Mouse (Mus musculus) gastrocnemius, postnatal 14 days (tissue): ENCODE measurements around the gene Samhd1. TPM values are rescaled to one million over a fixed set of nuclear protein-coding genes. Genes with fewer than 3 reads are reported as not detected.

Source experiments
- DNase-seq: peaks from one replicate; pipeline ENCODE4 v3.0.0; 2021; ENCODE audit warnings: mixed read lengths
- intact Hi-C: fragments of 180-260 bp; cut with DNase I; formaldehyde crosslinking; loops from one replicate; pipeline ENCODE4 v1.15.1; 2025; ENCODE audit warnings: low total_unique reads
- total RNA-seq, 2 experiments: library from RNA; stranded (reverse); gene quantifications; 2 replicates each; pipeline ENCODE4 v1.2.3; 2021

The Samhd1 gene
- total RNA-seq, 2 experiments from 2014 or later: 11.4 to 13.7 TPM

DNA sequence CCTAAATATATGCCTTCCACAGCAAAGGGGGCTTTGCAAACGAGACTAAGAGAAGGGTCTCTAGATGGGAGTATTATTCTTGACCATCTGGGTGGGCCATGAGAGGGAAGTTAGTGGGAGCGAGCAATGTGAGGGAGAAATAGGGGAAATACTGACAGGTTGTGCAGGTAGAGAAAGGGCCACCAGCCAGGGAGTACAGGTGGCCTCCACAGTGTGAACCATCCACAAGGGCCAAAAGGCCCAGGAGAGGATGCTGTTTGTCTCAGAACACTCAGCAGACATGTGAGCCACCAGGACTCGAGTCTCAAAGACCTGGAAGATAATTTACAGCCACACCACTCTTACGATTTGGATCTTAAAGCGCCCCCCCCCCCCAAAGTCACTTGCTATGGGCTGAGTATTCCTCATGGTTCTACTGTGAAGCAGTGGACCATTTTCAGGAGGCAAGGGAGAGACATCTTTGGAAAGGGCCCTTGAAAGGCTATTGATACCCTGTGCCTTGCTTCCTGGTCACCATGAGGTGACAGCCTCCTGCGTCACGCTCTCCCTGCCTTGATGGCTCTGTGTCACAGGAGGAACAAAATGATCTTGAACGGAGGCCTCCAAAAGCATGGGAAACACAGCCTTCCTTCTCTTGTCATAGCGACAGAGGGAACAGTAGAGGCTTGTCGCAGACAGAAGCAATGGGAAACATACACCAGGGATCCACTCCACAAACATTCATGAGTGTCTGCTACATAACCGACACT, 74.3 kb downstream of the Samhd1 start:
- DNase-seq: no peak
- intact Hi-C loops: no loop called here

GRCm38 (mm10) chr2:157060037-157060436, 75.0 kb downstream of the Samhd1 start:
- intact Hi-C loops: no loop called here

GRCm38 (mm10) chr2:157059166-157059565, 75.9 kb downstream of the Samhd1 start:
- DNase-seq: no peak
- intact Hi-C loops: no loop called here

More at GRCm38 (mm10) chr2:157060037-157060436, 75.0 kb downstream of the Samhd1 start:
- no peak for DNase-seq

- intact Hi-C loops: no loop called here
- DNase-seq: peak; percentile 79
Observed at GRCm38 (mm10) chr2:157058342-157058998, 76.6 kb downstream of the Samhd1 start.

GRCm38 (mm10) chr2:157057758-157058157, 77.3 kb downstream of the Samhd1 start:
- intact Hi-C loops: no loop called here
- no peak for DNase-seq

GRCm38 (mm10) chr2:157057186-157057585, 77.9 kb downstream of the Samhd1 start:
- no peak for DNase-seq
- intact Hi-C loops: no loop called here

DNA sequence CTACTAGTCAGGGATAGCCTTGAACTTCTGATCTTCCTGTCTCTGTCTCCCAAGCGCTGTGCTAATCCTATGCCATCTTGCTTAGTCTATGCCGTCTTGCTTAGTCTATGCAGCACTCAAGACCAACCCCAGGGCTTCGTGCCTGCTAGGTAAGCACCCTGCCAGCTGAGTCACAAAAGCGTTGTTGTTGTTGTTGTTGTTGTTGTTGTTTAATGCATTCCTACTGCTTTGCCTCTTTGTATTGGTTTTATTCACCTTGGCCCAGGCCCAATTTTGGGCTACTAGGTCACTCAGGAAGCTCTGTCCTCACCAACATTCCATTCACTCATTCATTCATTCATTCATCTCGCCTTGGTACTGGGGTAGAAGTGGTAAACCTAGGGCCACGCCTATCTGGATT, 79.3 kb downstream of the Samhd1 start:
- intact Hi-C loops: no loop called here
- DNase-seq: no peak

DNA sequence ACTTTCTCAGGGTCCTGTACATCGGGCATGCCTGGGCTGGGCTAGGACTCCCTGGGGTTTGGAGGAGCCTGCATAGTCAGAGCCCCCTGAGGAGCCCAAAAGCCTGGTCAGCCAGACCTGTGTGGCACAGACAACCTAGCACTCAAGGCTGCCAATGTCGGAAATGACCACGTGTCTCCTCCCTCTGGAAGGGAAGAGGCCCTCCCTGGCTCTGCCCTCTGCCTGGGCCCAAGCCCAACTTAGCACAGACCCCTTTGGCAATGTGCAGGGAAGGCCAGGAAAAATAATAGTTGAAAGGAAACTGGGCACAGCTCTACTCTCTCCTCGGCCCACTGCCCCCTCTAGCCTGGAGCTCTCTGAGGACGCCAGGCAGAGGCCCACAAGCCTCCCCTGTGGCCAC, 80.2 kb downstream of the Samhd1 start:
- intact Hi-C loops: no loop called here
- peak; percentile 37 for DNase-seq

GRCm38 (mm10) chr2:157054297-157054696, 80.8 kb downstream of the Samhd1 start:
- intact Hi-C loops: no loop called here
- no peak for DNase-seq

GRCm38 (mm10) chr2:157053787-157054186, 81.3 kb downstream of the Samhd1 start:
- no peak for DNase-seq
- intact Hi-C loops: no loop called here

DNA sequence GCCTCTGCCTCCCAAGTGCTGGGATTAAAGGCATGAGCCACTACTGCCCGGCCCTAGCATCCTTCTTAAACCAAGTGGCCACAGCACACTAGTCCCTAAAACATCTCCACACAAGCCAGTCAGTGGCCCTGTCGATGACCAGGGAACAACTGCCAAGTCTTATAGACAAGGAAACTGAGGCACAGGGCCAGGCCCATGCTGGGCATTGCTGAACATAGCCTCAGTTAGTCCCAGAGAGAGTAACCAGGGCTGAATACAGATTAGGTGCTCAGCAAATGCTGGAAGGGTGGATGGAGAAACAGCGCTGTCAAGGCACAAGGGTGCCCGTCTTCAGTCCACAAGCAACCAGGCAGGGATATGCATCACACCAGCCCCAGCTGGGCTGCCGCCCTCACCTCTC, 81.9 kb downstream of the Samhd1 start:
- DNase-seq: no peak
- intact Hi-C loops: no loop called here

DNA sequence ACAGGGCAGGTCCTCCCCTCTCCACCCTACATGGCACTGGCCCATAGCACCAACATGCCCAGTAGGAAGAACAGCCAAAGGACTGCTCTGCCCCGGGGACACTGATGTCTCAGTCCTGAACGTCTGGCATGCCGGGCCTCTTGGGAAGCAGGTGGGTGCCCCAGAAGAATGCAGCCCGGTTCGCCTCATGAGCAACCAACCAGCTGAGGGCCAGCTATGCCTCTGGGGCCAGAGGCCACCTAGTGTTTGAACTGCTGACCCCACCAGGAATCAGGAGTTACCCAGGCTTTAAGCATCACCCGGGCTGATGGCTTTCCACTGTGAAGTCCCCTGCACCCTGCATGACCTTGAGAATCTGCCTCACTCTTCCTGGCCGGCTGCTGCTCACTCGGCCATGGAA, 82.6 kb downstream of the Samhd1 start:
- intact Hi-C loops: no loop called here
- no peak for DNase-seq

GRCm38 (mm10) chr2:157049831-157050243, 85.2 kb downstream of the Samhd1 start:
- intact Hi-C loops: no loop called here
- no peak for DNase-seq

DNA sequence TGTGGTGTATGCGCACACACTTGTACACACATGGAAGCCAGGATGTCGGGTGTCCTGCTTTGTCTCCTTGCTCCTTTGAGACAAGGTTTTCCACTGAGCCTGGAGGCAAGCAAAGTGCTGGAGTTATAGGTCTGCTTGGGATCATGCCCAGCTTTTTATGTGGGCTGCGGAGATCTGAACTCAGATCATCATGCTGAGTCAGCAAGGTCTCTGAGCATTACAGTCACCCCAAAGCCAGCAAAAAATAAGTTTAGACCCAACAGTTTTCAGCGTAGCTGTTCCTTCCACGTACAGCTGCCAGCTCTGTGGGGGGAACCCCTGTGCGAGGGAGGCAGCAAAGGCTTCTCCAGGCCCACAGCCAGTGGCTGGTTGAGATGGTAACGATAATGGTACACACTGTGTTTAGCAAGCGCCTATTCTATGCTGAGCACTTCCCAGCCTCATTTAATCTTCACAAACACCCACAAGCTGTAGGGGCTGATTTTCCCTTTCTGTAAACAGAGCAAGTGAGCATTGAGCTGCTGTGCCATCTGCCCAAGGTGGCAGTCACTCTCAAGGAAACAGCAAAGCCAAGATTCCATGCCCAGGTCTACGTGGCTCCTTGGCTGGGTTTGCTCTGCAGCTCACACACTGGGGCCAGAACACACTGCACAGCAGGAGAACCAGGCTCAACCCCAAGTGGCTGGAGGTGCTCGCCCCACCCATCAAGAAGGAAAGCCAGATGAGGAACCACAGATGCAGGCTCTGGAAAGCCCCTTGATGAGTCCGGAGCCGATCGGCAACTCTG, 86.5 kb downstream of the Samhd1 start:
- no peak for DNase-seq
- intact Hi-C loops: no loop called here

Other genes with a start within 250 kb of the Samhd1 start
- not detected for gene Sla2, start 248.1 kb downstream of the Samhd1 start, total RNA-seq
- gene Ndrg3, start 143.2 kb downstream of the Samhd1 start, total RNA-seq: 10 to 100 TPM; 23.3 to 25.2 TPM
- gene Dsn1, start 128.1 kb downstream of the Samhd1 start, total RNA-seq: 1 to 10 TPM; 2.7 to 3.5 TPM
- 10 to 100 TPM; 11.1 to 12.2 TPM for gene Soga1, start 56.0 kb downstream of the Samhd1 start, total RNA-seq
- gene Tldc2, start 48.2 kb downstream of the Samhd1 start, total RNA-seq: not detected
- gene Rbl1, start 69.3 kb upstream of the Samhd1 start, total RNA-seq: 1 to 10 TPM; 2.0 to 3.8 TPM
- gene Rpn2, start 143.8 kb upstream of the Samhd1 start, total RNA-seq: 10 to 100 TPM; 78.0 to 90.0 TPM
- under 1 TPM; 0.27 to 0.55 TPM for gene Mroh8, start 144.3 kb upstream of the Samhd1 start, total RNA-seq
- gene Ghrh, start 212.2 kb upstream of the Samhd1 start, total RNA-seq: not detected
- gene Manbal, start 232.3 kb upstream of the Samhd1 start, total RNA-seq: 10 to 100 TPM; 20.7 to 28.3 TPM